Mouse (Mus musculus) c-Kit-positive CD71-negative TER-119-negative erythroid progenitor cells, embryonic 14.5 days (primary cell): ENCODE results near the gene Ank3.

Experiments used
- DNase-seq: peaks from one replicate; pipeline ENCODE4 v3.0.0-alpha.2; 2013; ENCODE audit warnings: low read depth

Gene Ank3

GRCm38 (mm10) chr10:69620692-69621382, 222.3 kb downstream of the Ank3 start:
- no peak for DNase-seq

GRCm38 (mm10) chr10:69627767-69628166, 229.2 kb downstream of the Ank3 start:
- DNase-seq = no peak

GRCm38 (mm10) chr10:69628743-69629142, 230.2 kb downstream of the Ank3 start:
- no peak for DNase-seq

GRCm38 (mm10) chr10:69630802-69631388, 232.3 kb downstream of the Ank3 start:
- DNase-seq = no peak

GRCm38 (mm10) chr10:69632885-69633284, 234.3 kb downstream of the Ank3 start:
- DNase-seq = no peak

GRCm38 (mm10) chr10:69634891-69635290, 236.3 kb downstream of the Ank3 start:
- DNase-seq = no peak

- no peak for DNase-seq
Observed at GRCm38 (mm10) chr10:69635910-69636656, 237.5 kb downstream of the Ank3 start.

- no peak for DNase-seq
Observed at GRCm38 (mm10) chr10:69639138-69639537, 240.6 kb downstream of the Ank3 start.

GRCm38 (mm10) chr10:69640617-69641016, 242.0 kb downstream of the Ank3 start:
- DNase-seq = no peak

GRCm38 (mm10) chr10:69643481-69643880, 244.9 kb downstream of the Ank3 start:
- no peak for DNase-seq

GRCm38 (mm10) chr10:69643986-69644385, 245.4 kb downstream of the Ank3 start:
- no peak for DNase-seq

- DNase-seq = no peak
Observed at GRCm38 (mm10) chr10:69645311-69645802, 246.8 kb downstream of the Ank3 start.

- no peak for DNase-seq
Observed at GRCm38 (mm10) chr10:69645929-69646328, 247.4 kb downstream of the Ank3 start.

- no peak for DNase-seq
Observed at GRCm38 (mm10) chr10:69650074-69650473, 251.5 kb downstream of the Ank3 start.

GRCm38 (mm10) chr10:69652660-69653059, 254.1 kb downstream of the Ank3 start:
- DNase-seq = no peak

- DNase-seq = no peak
Observed at GRCm38 (mm10) chr10:69653121-69653677, 254.6 kb downstream of the Ank3 start.

- DNase-seq = no peak
Observed at GRCm38 (mm10) chr10:69654176-69654575, 255.6 kb downstream of the Ank3 start.

GRCm38 (mm10) chr10:69654866-69655633, 256.5 kb downstream of the Ank3 start:
- peak; percentile 33 for DNase-seq

- DNase-seq = peak; percentile 28
Observed at GRCm38 (mm10) chr10:69656321-69656720, 257.7 kb downstream of the Ank3 start.

GRCm38 (mm10) chr10:69659818-69660217, 261.2 kb downstream of the Ank3 start:
- DNase-seq = no peak

GRCm38 (mm10) chr10:69662338-69662737, 263.8 kb downstream of the Ank3 start:
- peak; percentile 29 for DNase-seq

- DNase-seq = no peak
Observed at GRCm38 (mm10) chr10:69667482-69667881, 268.9 kb downstream of the Ank3 start.
